Mouse (Mus musculus) fibroblast of lung, adult 2 months (primary cell): Measurements from ENCODE around the gene Rab5a.
"Not testable (repeated sequence)": the region's sequence is repeated elsewhere in the genome, so short reads cannot be mapped to it uniquely, and the experiment has no call there.

ENCODE experiments used
- DNase-seq: peaks from one replicate; pipeline ENCODE4 v3.0.0-alpha.2; 2011; ENCODE audit warnings: low read depth

Gene Rab5a

DNA sequence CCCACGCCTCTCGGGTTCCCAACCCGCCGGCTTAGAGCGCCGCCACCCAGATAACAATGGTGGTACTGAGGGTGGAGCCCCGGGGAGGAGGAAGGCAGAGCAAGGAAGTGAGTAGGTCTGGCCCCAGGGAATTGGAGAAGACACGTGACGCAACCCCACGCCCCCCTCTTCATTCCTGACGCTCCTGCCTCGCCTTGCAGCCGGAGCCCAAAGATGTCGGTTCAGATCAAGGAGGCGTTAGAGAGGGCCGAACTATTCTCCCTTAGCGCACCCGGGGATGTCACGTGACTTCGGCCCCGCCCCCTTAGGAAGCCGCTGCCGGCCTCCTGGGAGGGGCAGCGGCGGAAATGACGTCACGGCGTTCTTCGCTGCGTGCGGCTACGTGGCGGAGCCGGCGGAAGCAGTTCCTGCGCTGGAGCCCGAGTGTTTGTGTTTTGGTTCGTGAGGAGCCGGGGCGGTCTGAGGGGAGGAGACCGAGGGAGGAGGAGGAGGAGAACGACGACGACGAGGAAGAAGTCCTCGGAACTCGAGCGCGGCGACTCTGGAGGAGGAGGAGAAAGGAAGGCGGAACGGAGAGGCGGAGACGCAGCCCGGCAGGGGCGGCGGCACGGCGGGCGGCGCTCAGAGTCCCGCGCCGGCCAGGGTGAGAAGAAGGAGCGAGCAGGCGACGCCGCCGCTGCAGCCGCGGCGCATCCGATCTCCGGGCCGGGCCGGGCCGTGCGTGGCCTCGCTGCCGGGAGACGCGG is at the start of gene Rab5a:
Rab5a (plus strand) TSS at position 377 of the 746 bp plus-strand sequence.
- DNase-seq: peak; percentile 97

DNA sequence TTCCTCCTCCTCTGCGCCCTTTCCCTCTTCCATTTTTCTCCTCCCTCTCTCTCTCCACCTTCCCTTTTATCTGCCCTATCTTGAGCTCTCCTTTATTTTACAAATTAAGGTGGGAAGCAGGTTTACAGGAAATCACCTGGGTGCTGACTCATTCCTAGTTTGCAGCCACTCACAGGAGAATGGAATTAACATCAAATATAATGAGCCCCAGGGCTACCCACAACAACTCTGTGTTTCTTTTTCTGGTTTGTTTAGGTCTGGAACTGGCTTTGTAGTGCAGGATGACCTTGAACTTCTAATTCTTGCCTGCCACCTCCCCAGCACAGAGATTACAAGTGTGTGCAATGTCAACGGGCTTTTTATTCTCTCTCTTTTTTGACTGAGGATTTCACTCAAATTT is 22.9 kb upstream of the Rab5a start:
- DNase-seq: no peak

DNA sequence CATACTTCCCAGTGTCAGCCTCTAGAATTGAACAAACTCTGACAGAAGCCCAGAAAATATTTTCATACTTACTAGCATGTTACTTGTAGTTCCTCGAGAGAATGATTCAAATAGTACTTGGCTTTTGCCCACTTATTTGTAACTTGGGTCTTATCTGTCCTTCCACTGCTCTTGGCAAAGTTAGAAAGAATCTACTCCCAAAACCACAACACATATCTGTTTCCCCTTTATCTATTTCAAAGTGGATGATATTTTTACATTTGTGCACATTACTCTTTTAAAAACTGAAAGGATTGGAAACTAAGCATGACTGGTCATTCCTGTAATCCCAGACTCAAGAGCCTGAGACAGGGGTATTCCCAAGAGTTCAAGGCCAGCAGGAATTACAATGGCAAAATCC is 22.3 kb upstream of the Rab5a start:
- DNase-seq: no peak

DNA sequence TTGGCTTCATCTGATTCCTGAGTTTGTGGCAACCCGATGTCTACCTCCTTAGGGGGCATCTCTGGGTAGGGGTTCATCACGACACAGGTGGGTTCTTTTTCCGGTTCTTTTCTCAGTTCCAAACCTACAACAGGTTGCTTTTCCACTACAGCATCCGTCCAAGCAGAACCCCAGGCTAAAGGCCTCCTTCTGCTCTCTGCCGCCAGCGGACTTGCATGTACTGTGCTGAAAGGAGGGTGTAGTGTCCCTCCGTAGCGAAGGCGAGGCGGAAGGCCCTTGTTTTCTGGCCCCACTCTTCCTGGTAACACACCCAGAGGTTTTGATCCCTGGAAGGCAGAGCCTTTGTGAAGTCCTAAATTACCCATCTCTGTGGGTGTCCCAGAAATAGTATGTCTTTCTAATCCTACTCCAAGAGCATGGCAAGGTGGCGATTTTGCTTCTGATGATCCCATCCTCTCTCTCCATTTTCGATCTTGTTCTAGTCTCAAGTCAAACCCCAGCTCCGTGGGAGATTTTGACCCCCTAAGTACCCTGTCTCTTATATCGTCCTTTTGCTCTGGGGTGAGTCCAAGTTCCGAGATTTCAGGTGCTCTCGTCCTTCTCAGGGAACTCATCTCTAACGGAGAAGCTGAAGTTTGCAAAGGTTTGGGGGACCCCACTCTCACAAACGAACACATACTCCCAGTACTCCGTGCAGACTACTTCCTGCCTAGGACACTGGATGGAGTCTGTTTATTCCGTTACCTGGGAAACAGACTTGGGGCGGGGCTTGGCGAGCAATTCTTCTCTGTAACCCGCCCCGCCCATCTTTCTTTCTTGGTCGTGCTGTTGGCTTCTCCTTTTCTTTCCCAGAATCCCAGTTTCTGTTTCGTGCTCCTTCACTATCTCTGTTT is 16.2 kb upstream of the Rab5a start, which contains the start of gene Efhb:
Efhb (minus strand) TSS at position 719 of the 893 bp plus-strand sequence.
- peak; percentile 46 for DNase-seq

DNA sequence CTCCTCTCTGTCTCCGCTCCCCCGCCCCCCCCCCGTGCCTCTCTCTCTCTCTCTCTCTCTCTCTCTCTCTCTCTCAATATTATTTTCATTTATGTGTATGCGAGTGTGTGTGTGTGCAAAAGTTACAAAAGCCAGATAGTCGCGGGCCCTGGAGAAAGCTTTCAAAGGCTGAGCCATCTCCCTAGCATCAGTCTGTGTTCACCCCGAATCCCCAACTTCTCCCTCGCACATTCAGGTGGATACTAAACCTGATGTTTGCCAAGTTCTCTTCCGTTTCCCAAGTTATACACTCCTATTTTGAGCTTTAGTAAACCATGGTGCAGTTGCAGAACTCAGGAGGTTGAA is 15.6 kb upstream of the Rab5a start:
- DNase-seq: no peak

DNA sequence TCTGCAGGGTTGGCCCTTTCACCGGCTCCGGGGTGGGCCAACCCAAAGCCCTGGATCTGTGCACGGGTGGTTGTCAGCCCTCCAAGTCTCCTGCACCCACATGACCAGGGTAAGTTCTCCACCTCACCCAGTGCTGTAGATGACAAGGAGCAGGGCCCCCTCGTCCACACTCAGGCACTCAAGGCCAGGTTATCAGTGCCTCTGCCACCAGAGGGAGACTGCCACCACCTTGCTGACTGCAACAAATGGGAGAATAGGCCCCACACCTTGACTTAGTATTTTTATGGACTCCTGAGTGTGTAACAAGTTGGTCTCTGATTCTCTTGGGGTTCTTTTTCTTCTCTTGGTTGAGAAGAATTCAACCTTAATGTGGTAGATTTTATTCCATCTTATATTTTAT is 13.5 kb upstream of the Rab5a start:
- DNase-seq: no peak

DNA sequence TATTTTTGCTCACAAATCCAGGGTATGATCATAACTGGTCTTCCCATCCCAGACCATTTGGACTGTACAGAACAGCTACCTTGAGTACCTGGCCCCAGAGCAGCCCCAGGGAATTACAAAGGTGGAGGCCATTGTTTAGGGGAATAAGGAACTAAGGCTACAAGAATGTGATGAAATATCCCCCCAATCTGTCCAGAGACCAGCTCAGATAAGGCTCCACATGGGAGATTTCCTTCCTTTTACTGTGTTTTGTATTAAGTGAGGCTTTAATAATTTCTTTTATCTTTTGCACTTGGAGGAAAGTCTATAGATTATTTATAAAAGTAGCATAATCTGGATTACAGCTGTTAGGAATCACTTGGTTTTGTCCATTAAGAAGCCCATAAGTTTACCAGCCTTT is 10.3 kb upstream of the Rab5a start:
- DNase-seq: no peak

DNA sequence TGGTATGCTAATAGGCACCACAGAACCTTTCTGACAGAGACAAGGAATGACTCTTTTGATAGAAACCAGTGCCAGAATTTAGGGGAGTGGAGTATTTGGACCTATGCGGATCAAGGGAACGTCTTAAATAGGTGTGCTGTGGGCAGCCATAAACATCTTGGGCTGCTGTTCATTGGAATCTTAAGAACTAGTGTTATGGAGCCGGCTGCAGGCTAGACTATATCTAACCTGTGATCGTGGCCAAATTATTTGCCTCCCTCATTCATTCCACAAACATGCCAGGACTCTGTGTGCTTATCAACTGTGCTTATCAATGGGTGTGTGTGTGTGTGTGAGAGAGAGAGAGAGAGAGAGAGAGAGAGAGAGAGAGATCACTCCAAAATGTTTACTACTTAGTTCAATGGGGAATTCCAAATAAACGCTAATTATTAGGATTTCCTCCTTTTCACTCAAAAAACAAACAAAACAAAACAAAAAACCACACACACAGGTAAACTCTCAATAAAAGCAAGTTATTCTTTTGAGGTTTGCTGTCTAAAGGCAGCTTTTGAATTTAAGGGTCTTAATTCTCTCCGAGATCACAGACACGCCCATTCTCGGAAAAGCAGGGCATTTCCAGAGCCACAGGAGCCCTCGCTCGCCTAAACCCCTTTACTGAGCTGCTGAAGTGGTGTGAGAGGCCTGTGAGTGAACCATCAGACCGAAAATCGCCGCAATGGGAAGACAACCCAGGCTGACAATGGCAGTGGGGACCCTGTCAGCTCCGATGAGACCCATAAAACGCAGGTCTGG is 772 bp upstream of the Rab5a start:
- DNase-seq: no peak

DNA sequence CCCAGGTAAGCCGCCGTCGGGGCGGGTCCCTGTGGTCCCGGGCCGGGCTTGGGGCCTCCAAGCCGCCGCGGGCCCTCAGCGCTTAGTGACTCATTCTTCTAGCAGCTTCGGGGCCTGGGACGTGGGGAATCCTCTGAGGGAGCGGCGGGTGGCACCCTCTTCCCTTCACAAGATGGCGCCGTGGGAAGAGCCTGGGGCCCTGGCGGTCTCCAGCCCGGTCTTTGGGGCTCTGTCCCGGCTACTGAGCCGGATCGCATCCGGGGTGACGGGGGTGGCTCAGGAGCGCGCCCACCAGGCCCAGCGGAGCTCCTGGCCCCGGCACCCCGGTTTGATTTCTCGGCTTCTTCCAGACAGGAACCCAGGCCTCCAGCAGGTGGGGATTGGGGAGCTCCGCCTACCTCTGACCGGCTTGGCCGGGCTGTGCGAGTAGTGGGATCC is 589 bp downstream of the Rab5a start:
- no peak for DNase-seq

DNA sequence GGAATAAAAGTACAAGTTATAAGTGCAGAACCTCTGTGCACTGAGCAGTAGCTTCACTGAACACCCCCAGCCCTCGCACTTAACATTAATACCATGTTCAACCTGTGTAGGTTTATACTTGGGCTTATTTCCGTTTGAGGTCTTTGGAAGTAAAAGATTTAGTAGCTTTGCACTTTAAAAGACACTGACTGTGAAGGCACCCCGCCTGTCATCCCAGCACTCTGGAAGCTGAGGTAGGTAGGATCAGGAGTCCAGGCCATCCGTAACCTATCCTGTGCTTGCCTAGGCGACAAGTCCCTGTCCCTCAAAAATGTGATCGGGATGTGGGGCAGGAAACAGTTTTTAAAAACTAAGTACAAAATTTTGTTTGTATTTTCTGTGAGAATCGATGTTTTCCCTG is 1.4 kb downstream of the Rab5a start:
- no peak for DNase-seq

DNA sequence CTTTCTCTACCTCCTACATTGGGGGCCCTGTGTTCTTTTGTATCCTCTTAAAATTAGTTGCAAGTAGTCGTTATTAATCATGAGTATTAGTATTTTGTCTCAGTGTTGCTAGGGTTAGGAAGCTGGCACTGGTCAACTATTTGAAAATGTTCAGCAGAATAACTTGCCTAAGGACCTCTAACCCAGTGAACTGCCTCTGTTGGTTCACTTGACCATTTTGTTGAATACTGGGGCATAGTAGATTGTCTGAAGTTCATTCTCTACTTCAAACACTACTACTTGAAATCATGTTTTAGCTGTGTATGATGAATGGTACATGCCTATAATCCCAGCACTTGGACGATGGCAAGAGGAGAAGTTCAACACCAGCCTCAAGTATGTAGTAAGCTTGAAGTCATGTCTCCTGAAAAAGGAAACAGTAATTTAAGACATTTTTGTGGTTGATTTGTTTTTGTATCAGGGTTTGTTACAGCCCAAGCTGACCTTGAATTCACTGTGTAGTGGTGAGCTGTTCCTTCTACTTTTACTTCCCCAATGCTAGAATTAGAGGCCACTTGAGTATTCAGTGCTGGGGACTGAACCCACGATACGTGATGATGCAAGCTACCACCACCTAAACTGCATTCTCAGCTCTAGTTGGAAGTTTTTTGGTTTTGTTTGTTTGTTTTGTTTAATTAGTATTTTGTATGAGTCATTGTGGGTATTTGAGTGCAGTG is 9.4 kb downstream of the Rab5a start:
- DNase-seq: no peak

DNA sequence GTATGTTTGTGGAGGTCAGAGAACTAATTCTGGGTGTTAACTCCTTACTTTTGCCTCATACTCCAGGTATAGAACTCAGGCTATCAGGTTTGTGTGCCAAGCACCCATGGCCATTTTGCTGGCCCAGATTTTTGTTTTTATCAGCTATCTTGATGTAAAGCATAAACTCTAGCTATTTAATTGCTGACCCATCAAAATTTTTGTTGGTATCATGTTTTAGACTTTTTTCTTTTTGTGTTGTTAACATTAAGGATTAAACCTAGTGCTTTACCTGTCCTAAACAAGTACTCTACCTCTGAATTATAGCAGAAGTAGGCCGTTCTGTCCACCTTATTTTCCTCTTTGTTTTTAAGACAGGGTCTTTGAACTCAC is 10.0 kb downstream of the Rab5a start:
- no peak for DNase-seq

DNA sequence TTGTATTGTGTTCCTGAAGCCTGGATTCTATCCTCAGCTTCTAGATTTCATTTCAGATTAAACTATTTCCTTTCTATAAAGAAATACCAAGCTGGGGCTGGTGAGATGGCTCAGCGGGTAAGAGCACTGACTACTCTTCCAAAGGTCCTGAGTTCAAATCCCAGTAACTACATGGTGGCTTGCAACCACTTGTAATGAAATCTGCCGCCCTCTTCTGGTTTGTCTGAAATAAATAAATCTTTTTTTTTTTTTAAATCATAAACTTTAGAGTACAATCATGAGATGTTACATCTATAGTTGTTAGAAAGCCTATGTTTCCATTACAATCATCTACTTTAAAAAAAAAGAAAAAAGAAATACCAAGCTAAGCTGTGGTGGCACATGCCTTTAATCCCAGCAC is 23.9 kb downstream of the Rab5a start:
- no peak for DNase-seq

DNA sequence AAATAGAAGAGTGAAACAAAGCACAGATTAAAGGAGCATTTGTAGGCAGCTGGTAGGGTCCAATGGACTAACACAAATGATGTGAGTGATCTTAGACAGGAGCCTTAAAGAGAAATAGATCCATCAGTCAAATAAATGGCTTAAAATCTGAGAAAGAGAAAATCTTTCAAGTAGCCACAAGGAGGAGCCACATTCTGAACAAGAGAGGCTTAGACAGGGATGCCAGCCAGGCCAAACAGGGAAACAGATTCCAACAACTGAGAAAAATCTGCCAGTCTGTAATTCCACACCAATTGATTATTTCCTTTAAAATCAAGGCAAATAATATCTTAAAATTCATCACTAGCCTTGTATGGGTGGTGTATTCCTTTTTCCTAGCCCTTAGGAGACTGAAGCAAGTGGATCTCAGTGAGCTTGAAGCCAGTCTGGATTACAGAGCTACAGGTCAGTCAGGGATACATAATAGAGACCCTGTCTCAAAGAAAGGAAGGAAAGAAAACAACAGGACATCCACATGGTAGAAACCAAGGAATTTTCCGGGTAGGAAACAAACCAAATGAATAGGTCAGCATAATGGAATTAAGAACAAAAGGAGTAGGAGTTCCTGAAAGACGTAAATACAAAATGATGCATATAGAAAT is 33.4 kb downstream of the Rab5a start:
- no peak for DNase-seq

DNA sequence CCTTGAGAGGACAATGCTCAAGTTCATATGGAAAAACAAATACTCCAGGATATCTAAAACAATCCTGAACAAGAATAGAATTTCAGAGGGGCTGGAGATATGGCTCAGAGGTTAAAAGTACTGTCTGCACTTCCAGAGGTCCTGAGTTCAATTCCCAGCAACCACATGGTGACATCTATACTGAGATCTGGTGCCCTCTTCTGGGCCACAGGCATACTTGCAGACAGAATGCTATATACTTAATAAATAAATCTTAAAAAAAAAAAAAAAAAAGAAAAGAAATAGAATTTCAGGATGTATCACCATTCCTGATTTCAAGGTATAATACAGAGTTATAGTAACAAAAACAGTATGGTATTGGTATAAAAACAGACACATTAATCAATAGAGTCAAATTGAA is 40.3 kb downstream of the Rab5a start:
- DNase-seq: no peak

DNA sequence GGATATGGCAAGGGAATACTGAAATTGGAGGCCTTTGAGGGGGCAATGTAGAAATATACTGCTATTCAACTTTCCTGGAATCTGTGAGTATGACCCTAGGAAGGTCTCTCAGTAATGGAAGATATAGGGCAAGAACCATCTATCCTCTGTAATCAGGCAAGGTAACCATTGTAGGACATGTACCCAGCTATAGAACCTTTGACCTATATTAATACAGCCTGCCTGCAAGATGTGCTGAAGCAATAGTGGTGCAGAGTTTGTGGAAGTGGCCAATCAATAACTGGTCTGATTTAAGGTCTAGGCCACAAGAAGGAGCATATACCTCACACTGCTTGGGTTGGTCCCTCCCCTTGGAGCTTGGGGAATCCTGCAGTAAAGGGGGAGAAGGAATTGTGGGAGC is 41.5 kb downstream of the Rab5a start:
- DNase-seq: no peak

DNA sequence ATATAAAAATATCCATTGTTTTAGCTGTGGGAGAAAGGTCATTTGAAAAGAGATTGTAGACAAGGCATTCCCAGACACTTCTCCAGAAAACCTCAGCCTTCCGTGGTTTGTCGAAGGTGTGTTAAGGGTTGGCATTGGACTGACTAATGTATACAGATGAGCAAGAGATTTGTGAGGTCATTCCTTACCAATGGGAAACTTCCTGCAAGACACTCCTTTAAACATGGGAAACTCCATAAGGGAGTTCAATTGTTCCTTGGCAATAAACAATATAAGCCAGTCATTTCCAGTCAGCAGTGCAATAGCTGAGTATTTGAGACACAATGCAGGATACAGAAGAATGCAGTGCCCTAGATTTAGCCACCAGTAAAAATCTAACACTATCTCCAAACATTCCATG is 49.0 kb downstream of the Rab5a start:
- DNase-seq: no peak

DNA sequence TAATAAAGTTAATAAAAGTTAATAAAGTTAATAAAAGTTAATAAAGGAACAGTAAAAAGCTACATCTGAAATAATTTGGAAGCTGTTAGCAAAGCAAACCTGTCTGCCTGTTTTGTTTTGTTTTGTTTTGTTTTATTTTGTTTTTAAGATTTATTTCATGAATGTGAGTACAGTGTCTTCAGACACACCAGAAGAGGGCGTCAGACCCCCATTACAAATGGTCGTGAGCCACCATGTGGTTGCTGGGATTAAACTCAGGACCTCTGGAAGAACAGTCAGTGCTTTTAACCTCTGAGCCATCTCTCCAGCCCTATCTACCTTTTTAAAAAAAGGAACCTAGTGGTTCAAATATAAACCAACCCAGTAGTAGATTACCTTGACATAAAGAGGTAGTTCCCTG is 52.1 kb downstream of the Rab5a start:
- no peak for DNase-seq

DNA sequence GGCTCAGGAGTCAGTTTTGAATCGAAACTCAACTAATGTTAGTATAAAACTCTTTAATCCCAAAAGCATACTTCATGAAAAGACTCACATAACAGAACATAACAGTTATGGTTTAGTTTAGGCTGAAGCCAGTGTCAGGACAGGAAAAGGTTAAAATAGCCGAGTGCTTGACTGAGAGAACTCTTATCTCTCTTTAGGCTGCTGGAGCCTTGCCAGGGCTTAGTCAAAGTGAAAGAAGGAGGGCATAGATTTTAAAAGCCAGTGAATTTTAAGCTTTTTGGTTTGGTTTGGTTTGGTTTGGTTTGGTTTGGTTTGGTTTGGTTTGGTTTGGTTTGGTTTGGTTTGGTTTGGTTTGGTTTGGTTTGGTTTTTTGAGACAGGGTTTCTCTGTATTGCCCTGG is 53.4 kb downstream of the Rab5a start:
- DNase-seq: no peak

DNA sequence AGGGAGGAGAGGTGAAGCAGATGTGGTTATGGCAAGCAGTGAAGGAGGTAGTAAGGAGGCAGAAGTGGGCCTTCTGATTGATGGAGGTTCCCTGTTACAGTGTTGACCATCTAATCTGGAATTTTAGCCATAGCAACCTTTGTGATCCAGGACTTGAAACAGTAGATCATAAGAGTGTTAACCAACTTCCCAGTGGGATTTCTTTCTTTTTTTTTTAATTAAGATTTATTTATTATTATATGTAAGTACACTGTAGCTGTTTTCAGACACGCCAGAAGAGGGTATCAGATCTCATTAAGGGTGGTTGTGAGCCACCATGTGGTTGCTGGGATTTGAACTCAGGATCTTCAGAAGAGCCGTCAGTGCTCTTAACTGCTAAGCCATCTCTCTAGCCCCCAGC is 60.3 kb downstream of the Rab5a start, which contains the start of gene Pp2d1:
Pp2d1 (minus strand) TSS at position 101 of the 400 bp plus-strand sequence.
- DNase-seq: not testable (repeated sequence)

DNA sequence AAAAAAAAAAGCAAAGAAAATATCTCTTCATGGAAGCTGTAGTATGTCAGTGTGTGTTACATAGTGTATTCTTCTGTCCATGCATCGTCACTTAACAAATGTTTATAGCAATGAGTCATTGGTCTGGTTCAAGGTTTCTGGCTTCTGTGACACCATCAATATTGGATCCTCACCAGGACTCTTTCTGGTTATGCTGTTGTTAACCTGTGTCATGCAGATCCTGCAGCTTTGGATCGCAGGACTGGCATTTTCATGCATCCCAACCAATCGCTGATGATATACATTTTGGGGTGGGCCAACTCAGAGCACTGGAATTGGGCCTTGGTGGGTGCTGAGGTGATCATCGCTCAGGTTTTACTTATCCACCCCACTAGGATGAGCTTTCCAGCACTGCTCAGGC is 63.5 kb downstream of the Rab5a start:
- DNase-seq: no peak
